Mouse (Mus musculus) NIH3T3 (cell line): ENCODE results near the gene Tcf12.

Source experiments
- DNase-seq: peaks from one replicate; pipeline ENCODE4 v3.0.0-alpha.2; 2012; ENCODE audit warnings: low read depth

Gene Tcf12

DNA sequence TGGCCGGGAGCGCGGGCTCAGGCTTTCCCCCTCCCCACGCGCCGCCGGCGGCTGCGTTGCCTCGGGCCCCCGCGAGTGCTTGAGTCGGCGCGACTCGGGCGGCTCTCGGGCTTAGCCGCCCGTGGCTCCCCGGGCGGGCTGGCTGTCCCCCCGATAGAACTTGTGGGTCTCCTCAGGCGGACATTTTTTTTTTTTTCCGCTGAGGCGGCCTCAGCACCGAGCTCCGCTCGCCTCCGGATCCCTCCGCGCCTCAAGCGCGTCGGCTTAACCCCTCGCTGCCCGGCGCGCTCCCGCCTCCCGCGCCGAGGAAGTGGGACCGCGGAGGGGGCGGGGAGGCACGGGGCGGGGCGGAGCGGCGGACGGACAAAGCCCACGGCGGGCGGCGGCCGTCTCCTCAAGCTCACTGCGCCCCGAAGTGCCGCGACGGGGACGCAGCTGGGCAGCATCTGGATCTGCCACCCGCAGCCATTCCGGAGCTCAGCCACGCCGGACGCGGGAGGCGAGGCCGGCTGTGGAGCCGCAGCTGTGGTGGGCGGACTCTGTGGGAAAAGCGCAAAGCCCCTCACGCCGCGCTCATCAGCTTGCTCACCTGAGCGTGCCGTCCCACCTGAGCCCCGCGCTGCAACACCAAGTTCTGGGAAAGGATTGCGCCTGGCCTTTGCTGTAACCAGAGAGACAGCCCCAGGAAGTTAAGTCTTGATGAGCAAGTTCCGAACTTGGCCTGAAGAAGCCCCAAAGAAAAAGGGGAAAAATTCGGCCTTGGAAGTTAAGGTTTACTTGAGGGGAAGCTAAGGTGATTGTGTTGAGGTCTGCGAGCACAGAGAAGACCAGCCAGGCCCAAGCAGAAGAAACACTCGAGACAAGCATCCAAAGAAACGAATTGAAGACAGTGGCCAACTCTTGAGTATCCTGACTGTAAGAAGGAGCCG, at the start of gene Tcf12:
TSS of gene Tcf12 (minus strand) at position 250 of the 929 bp plus-strand sequence.
- peak; percentile 95 for DNase-seq

DNA sequence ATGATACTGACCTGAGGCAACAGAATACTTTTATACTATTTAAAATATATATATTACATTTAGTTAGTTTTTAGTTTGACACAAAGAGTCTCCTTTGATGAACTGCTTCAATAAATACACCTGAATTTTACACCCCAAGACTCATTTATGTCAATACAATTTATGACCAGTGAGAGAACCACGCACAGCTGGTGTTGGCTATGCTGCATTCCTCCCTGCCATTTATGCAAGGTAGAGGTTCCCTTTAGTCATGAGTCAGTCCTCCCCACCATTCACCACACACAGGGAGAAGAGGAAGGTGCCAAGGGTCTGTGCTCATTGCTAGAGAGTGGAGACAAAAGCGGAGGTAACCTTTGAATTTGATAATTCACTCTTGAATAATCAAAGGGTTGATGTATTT, 46.7 kb upstream of the Tcf12 start:
- no peak for DNase-seq

GRCm38 (mm10) chr9:72157091-72157490, 45.4 kb upstream of the Tcf12 start:
- no peak for DNase-seq

- no peak for DNase-seq
Measured at GRCm38 (mm10) chr9:72155250-72156138, 43.8 kb upstream of the Tcf12 start.

DNA sequence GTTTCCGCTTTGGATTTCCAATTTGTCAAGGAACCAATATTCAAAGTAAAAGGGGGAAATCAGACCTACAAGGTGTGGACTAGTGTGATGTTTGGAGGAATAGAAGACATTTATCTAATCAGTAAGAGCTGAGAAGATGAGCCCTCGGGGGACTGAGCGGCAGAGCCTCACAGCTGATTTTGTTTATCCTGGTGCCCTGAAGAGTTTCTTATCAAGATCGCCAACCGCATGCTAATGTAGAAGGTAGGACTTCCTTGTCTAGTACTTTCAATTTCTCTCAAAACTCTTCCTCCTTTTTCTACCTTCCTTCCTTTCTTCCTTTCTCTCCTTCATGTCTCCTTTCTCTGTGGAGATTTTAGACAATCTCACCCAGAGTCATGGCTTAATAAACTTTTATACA, 32.5 kb upstream of the Tcf12 start:
- DNase-seq, result no peak

DNA sequence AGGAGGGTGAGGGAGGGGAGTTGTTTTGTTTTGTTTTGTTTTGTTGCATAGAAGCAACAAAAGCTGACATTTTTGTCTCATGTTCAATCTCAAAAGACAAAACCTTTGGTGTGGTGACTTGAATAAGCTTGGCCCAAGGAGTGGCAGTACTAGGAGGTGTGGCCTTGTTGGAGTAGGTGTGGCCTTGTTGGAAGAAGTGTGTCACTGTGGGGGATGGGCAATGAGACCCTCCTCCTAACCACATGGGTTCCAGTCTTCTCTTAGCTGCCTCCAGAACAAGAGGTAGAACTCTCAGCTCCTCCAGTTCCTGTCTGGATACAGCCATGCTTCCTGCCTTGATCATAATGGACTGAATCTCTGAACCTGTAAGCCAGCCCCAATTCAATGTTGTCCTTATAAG, 26.2 kb upstream of the Tcf12 start:
- no peak for DNase-seq

GRCm38 (mm10) chr9:72133772-72134245, 22.1 kb upstream of the Tcf12 start:
- peak; percentile 42 for DNase-seq

DNA sequence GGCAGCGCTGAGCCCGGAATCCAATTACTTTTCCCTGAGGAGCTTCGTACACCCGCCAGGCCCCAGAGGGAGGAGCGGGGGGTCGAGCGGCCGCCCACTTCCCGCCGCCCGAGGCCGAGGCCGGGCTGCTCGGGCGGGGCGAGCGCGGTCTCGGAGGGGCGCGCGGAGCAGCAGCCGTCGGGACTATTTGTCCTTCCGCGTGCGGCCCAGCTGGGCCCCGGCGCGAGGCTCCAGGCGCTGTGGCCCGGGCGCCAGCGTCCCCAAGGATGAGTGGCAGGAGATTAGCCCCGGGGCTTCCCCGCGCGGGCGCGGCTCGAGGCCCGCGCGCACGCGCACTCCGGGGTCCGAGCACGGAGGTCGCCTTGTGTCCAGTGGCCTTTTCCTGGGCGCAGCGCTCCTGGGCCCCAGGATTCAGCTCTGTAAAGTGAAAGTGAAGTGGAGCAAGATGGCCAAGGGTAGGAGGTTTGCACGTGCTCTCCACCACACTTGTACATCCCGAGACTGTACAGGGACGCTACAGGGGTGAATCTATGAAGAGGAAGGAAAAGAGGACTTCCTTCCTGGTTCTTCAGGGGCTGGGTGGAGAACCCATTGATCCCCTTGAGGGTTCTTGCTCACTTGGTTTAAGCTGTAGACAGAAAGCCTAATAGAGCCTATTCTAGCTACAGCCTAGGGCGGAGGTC, 21.6 kb upstream of the Tcf12 start:
- peak; percentile 92 for DNase-seq

DNA sequence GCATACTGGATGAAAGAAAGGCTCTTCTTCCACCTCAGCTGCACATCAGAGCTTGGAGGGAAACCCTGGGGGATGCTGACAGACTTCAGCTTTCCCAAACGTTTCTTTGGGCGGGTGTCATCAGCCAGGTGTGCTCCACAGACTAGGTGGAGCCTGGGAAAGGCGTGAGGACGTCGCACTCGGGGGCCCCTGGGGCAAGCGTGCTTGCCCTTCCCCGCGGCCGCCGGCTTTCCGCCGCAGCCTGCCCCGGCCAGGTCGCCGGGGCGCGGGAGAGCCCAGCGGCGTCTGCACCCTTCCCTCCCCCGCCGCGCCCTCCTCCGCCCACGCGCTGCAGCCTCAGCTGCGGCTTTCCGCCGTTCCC, 21.0 kb upstream of the Tcf12 start:
- no peak for DNase-seq

- DNase-seq, result peak; percentile 64
Measured at GRCm38 (mm10) chr9:72129884-72130283, 18.2 kb upstream of the Tcf12 start.

- DNase-seq, result no peak
Measured at GRCm38 (mm10) chr9:72125442-72125841, 13.8 kb upstream of the Tcf12 start.

GRCm38 (mm10) chr9:72118490-72118889, 6.8 kb upstream of the Tcf12 start:
- DNase-seq, result no peak

- peak; percentile 74 for DNase-seq
Measured at GRCm38 (mm10) chr9:72111004-72111621, 558 bp downstream of the Tcf12 start.

DNA sequence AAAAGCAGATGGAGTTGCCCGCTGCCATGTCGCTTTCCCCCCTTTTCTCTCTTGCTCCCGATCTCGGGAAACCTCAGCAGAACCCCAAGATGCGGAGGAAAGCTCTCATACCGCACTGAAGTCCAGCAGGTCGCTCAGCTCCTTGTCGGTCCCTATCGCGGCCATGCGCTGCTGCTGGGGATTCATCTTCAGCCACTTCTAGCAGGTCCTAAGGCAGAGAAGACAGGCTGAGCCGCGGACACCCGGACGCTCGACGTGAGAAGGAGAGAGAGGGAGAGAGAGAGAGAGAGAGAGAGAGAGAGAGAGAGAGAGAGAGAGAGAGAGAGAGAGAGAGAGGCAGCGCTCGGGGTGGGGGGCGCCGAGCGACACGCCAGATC, 1.1 kb downstream of the Tcf12 start:
- peak; percentile 56 for DNase-seq

- no peak for DNase-seq
Measured at GRCm38 (mm10) chr9:72103471-72103870, 8.2 kb downstream of the Tcf12 start.

DNA sequence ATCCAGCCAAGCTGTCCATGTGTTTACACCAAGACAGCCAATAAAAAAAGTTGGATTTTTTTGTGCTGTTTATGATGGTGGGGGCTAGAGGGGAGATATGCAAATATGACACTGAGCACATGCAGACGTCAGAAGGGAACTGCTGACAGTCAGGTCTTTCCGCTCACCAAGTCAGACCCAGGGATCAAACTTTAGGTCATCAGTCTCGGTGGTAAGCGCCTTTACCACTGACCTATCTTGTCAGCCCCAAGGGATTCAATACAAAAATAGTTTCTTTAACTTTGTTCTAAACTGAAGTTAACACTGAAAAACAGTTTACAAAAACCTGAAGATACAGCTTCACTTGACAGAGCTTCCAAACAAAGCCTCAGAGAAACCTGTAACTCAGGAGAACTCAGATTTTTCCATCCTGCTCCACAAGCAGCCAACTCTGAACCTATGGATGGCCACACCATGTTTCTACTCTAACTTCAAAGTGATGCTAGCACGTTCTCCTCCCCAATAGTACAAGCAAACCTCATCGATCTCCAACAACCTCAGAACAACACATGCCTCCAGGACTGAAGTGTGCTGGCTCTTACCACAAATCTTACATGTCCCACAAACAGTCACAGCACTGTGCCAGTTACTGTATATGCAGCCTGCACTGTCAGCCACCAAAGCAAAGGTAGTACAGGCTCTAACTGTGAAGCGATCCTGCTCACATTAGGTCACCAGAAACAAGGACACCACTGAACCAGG, 11.6 kb downstream of the Tcf12 start:
- no peak for DNase-seq

- no peak for DNase-seq
Measured at GRCm38 (mm10) chr9:72098056-72098455, 13.6 kb downstream of the Tcf12 start.

DNA sequence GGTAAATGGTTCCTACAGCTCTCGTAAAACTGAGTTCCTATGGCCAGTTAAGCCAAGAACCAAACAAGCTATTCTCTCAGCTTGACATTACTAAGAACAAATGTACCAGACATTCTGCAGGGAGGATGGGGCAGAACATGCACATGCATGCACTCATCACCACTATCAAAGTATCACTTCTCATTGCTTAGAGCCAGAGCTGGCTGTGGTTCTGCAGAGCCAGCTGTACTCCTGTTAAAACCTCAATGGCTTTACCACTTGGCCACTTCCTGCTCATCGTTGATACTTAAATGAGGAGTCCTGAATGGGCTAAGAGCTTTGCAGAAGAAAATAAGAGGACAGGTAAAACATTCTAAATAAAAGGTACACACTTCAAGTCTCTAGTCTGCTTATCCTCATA, 14.6 kb downstream of the Tcf12 start:
- no peak for DNase-seq

- peak; percentile 19 for DNase-seq
Measured at GRCm38 (mm10) chr9:72094675-72095074, 17.0 kb downstream of the Tcf12 start.

DNA sequence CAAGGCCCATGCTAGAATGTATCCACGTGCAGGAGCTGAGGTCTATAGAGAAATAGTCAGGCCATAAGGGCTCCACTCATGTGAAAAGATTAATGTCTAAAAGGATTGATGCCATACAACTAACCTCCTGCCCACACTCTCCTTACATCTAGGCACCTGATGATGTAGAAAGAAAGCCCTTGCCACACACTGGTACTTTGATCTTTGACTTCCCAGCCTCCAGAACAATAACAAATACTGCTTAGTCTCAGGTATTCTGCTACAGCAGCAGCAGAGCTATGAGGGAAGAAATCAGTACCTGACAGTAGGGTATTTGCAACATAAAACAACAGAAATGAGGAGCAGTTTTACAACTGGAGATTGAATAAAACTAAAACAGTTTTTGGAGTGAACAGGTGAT, 19.5 kb downstream of the Tcf12 start:
- DNase-seq, result no peak
